Mouse (Mus musculus) mature B cell (primary cell): ENCODE data around the gene Fry.

Experiments used
- in situ Hi-C: fragments of 300-500 bp; cut with MboI; formaldehyde crosslinking; loops from 2 replicates; pipeline ENCODE4 v1.14.3; 2019

Gene Fry

GRCm38 (mm10) chr5:150522867-150523234, 404.4 kb downstream of the Fry start:
- in situ Hi-C loops: no loop called here

GRCm38 (mm10) chr5:150525239-150525638, 406.8 kb downstream of the Fry start:
- in situ Hi-C loops: no loop called here

DNA sequence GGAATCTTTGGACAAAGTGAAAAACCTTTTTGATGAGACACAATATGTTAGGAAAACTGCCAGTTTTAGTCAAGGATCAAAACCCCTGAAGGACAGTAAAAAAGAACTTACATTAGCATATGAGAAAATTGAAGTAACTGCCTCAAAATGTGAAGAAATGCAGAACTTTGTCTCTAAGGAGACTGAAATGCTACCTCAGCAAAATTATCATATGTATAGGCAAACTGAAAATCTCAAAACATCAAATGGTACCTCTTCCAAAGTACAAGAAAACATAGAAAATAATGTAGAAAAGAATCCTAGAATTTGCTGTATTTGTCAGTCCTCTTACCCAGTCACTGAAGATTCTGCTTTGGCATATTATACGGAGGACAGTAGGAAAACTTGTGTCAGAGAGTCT, 422.9 kb downstream of the Fry start:
- in situ Hi-C loops: no loop called here

- in situ Hi-C loops: no loop called here
Measured at GRCm38 (mm10) chr5:150543184-150543583, 424.7 kb downstream of the Fry start.
